Mouse (Mus musculus) megakaryocyte, embryonic 14.5 days (primary cell): ENCODE results near the gene Prop1.

Experiments
- FLI1 ChIP-seq: IDR thresholded peaks from 2 replicates; pipeline ENCODE4 v1.6.1; 2012; ENCODE audit warnings: low read length, inconsistent platforms, mixed read lengths
- GATA1 ChIP-seq: IDR thresholded peaks from 3 replicates; pipeline ENCODE4 v1.6.1; 2012; ENCODE audit warnings: mixed read lengths, low read length, inconsistent platforms, borderline replicate concordance

DNA sequence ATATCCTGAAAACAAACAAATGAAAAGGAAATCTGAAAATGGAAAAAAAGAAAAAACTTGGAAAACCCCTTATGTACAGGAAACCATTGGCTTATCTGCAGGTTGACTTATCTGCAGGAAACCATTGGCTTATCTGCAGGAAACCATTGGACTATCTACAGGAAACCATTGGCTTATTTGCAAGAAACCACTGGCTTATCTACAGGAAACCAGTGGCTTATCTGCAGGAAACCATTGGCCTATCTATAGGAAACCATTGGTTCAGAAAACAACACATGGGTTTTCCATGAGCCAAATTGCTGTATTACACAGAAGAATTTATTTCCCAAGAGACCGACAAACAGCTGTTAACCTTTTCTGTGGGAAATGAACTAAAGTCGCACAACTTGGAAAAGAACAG, 11.3 kb upstream of the Prop1 start:
- TF ChIP-seq GATA1 (no peak), FLI1 (no peak)
